Mouse (Mus musculus) Patski (cell line): ENCODE measurements at regions not wholly inside any gene's neighbourhood (a gene's known extent, or its start where the extent isn't known, plus 50 kb on each side); places are given as distances from the start of the nearest gene placed in this dataset.
"Not testable (repeated sequence)": the region's sequence is repeated elsewhere in the genome, so short reads cannot be mapped to it uniquely, and the experiment has no call there.

Experiments used
- ATAC-seq: fragments of 100-300 bp; one replicate; pipeline ENCODE4 v1.8.0; 2021
- CTCF ChIA-PET: fragments of 350-600 bp; sonication (Branson Sonifier 250); formaldehyde crosslinking; loops from one replicate; lab custom pipeline; 2022; ENCODE audit warnings: inconsistent platforms; lab: Charles Lee
- POLR2A ChIA-PET: fragments of 350-600 bp; sonication (Branson Sonifier 250); formaldehyde crosslinking; loops from one replicate; lab custom pipeline; 2022; ENCODE audit warnings: antibody characterized with exemption, inconsistent platforms; lab: Charles Lee
- DNase-seq: peaks from one replicate; pipeline ENCODE4 v3.0.0-alpha.2; 2011; ENCODE audit warnings: low read depth, low spot score
- H3K27me3 ChIP-seq: fragments of 371-371 bp; one replicate; pipeline ENCODE4 v1.5.1; 2021
- CTCF ChIP-seq: fragments of 100-300 bp; IDR thresholded peaks from one replicate; pipeline ENCODE4 v1.5.1; 2021
- in situ Hi-C: fragments of 300-500 bp; cut with MboI; formaldehyde crosslinking; loops from 3 replicates; pipeline ENCODE4 v1.11.1; 2018; ENCODE audit warnings: low pct_unique_long_range_greater_than_20kb, mixed read lengths

DNA sequence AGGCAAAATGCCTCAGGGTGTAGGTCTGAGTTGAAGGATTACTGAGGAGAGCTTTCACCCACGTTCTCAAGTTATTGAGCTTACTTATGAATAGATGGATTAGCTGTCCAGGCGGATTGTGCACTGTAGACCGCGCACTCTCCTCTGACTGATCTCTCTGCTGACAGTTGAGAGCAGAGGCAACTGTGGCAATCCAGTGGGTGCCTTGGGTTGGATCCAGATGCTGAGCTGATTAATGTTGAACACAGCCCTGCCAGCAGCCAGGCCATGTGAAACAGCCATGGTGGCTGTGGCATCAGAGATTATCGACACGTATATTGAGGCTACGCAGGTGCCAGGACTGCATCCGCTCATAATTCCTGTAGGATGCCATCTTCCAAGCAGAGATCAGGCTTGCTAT lies 53.6 kb downstream of the Gm10320 start:
- no peak for ATAC-seq
- in situ Hi-C loops, result no loop called here

DNA sequence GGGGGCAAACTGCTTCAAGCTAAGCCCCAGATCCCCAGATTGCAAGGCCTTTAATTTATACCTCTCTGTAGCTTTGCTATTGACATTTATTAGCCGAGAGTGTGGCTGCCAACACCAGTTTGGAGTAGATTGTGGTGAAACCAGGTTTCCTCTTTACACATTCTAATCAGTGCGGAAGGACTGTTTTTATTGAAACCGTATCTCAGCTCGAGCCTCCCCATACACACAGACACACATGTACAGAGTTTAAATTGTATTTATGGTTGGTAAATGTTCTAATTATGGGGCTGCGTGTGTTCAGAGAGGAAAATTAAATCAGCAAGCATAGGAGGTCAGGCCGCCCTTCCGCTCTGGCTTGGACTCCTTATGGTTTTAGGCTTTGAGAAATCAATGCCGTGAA lies 54.8 kb downstream of the Gm10320 start:
- DNase-seq, result no peak
- H3K27me3 ChIP-seq, result no peaks in the 10 kb centered on the region
- no peak for TF ChIP-seq CTCF
- in situ Hi-C loops, result no loop called here
- ChIA-PET POLR2A (no interaction called here), CTCF (no interaction called here)
- no peak for ATAC-seq

More for the DNA sequence above, 53.6 kb downstream of the Gm10320 start:
- no peaks in the 10 kb centered on the region for H3K27me3 ChIP-seq
- no peak for DNase-seq
- CTCF ChIA-PET, result no interaction called here
- POLR2A ChIA-PET, result no interaction called here
- no peak for TF ChIP-seq CTCF

DNA sequence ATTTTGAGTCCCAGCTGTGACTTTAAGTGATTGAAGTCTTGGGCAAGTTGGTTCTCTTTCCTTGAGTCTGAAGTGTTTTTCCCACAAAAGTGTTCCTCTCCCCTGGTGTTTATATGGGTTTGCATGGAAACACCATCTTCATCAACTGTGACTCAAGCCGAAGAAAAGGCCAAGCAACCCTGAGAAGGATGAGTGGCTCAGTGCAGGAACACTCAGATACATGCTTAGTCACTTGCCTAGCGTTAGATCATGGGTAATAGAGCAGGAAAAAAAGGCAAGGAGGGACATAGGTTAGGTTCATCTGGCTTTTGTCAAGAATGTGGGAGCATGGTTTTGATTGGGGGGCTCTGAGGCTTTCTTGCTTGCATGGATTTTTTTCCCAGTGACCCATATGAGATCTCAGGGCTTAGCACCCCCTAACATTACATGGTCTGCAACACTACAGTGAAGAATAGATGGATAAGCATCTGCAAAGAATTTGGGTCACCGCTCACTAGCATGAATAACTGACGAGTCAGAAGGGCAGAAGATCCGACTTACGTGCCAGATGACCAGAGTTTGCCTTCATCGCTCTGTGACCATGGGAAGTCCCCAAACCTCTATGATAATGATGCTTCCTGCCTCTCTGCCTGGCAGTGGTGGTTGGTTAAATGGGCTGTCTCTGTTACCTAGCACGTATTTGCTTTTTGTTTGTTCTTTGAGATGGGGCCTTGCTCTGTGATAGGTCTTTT lies 56.4 kb downstream of the Gm10320 start:
- peak; percentile 51 for ATAC-seq
- no peaks in the 10 kb centered on the region for H3K27me3 ChIP-seq
- no peak for DNase-seq
- no peak for TF ChIP-seq CTCF
- in situ Hi-C loops, result no loop called here
- CTCF ChIA-PET, result interaction anchor here (2.0 kb wide), 1 partner anchor 13 kb away, joined by 6 read pairs; no protein-coding TSS in a partner anchor
- POLR2A ChIA-PET, result no interaction called here

DNA sequence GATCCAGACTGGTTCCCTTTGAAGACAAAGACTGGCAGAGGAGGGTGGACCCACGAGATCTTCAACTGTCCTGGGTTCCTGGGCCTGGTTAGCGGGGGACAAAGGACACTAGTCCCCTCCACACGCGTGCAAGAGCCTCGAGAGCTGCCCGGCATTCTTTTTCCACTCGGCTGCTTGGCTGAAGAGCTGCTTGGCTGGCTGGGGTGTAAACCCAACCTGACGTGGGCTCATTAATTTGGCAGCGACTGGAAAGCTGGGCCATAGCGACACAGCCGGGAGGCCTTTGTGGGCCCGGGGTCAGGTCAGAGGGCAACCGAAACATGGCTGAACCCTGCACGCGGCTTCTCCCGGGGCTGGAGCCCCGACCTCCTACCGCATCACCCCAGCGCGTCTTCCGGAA lies 62.0 kb downstream of the Gm10320 start:
- ATAC-seq, result no peak
- in situ Hi-C loops, result no loop called here
- no peak for TF ChIP-seq CTCF
- DNase-seq, result no peak
- ChIA-PET CTCF (no interaction called here), POLR2A (no interaction called here)
- no peaks in the 10 kb centered on the region for H3K27me3 ChIP-seq

DNA sequence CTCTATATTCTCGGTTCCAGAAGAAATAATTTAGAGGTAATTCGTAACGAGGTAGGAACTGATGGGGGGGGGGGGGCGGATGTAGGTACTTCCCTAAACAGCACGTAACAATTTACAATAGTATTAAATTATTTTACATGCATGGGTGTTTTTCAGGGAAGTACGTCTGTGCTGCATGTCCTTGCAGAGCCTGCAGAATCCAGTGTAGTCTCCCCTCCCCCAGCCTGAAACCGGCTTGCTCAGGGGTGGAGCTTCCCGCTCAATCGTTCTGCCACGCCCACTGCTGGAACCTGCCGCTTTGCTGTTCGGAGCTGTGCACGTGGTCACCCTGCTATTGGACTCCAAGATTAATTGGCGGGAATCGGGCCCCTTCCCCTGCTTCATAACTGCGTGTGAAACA lies 64.1 kb downstream of the Gm10320 start:
- CTCF ChIA-PET, H3K27me3 ChIP-seq, ATAC-seq, in situ Hi-C loops, DNase-seq: not testable (repeated sequence)
- POLR2A ChIA-PET, result interaction anchor here (0.7 kb wide), 1 partner anchor 184 kb away, joined by 5 read pairs; no protein-coding TSS in a partner anchor

DNA sequence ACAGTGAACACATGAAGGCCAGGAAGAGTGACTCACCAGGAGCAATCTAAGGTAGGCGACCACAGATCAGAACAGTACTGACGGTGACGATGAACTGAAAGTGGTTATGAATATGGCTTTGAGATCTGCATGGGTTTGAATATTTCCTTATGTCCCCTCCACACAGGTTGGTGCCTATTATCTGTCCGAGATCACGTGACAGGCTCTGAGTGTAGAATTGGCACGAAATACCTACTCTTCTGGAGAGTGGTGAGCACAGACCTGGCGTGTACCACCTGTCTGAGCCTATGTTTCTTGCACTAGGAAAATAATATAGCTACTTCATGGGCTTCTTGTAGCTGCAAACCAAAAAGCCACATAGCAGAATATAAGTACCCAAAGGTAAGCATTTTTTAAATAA lies 66.8 kb downstream of the Gm10320 start:
- no peak for ATAC-seq
- TF ChIP-seq CTCF, result no peak
- no peak for DNase-seq
- POLR2A ChIA-PET, result no interaction called here
- in situ Hi-C loops, result no loop called here
- CTCF ChIA-PET, result interaction anchor here (1.2 kb wide), 1 partner anchor 9 kb away, joined by 3 read pairs; no protein-coding TSS in a partner anchor
- H3K27me3 ChIP-seq, result no peaks in the 10 kb centered on the region

DNA sequence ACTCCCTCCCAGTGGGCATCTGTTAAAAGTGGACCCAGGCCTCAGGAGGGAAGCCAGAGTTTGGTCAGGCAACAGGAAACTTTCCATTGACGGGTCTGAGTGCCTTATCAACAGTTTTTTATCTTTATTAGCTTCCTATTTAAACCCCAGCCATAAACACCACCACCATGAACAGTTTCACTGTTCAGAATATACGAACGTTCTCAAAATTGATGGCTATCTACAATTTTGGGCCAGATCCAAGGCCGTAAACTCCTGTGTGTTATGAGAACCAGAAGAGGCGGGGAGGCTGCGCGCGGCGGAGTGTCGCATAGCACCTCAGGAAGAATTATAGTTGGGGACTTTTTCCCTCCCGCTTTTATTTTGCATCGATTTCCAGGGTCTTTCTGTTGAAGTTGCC lies 67.8 kb downstream of the Gm10320 start:
- in situ Hi-C loops, result no loop called here
- DNase-seq, result no peak
- no peaks in the 10 kb centered on the region for H3K27me3 ChIP-seq
- ATAC-seq, result no peak
- no peak for TF ChIP-seq CTCF
- ChIA-PET CTCF (no interaction called here), POLR2A (no interaction called here)

DNA sequence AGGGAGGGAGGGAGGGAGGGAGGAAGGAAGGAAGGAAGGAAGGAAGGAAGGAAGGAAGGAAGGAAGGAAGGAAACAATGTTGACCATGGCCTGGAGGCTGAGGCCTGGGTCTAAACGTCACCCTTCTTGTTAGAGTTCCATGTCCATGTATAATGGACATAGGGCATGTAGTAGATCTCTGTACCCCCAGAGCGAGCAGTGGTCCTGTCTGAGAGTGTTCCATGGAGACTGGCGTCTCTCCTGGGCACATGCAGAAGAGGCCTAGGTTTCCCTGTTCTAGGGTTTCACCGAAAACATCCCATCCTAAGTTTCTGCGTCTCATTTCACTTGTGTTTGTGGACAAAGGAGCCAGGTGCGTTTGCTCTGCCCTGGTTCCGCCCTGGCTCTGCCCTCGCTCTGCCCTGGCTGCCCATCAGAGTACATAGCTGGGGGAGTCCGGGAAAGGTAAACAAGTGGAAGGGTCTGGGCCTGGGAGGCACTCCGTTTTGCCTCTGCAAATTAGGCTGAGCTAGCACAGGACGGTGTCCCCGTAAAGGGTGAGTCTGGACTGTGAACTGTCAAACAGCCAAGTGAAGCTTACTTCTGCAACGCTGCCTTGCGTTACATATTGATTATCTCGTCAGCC lies 66.5 kb downstream of the Foxd1 start:
- in situ Hi-C loops, result no loop called here

DNA sequence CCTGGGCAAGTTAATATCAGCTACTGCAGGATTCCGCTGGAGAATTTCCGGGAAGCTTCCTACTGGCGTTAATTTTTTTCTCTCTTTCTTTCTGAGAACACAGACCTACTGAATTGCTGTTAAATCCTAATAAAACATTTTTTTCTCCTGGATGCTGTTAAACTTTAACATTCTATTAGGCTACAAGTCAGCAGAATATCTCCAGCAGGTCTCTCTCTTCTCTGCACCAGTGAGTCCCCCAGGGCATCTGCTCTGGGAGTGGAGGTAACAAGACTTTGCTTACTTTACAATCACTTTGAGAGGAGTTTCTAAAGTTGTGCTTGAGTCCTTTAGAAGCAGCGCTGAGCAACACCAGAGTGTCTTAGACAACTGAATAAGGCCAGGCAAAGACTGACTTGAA lies 63.7 kb downstream of the Foxd1 start:
- in situ Hi-C loops, result no loop called here
- ChIA-PET CTCF (interaction anchor here (1.5 kb wide), 1 partner anchor 16 kb away, joined by 3 read pairs; no protein-coding TSS in a partner anchor), POLR2A (interaction anchor here (1.1 kb wide), 1 partner anchor 28 kb away, joined by 3 read pairs; no protein-coding TSS in a partner anchor)
- no peak for TF ChIP-seq CTCF
- H3K27me3 ChIP-seq, result no peaks in the 10 kb centered on the region
- ATAC-seq (no peak), DNase-seq (no peak)

More for the DNA sequence above, 66.5 kb downstream of the Foxd1 start:
- ChIA-PET POLR2A (no interaction called here), CTCF (no interaction called here)
- no peak for DNase-seq
- no peak for TF ChIP-seq CTCF
- H3K27me3 ChIP-seq, result no peaks in the 10 kb centered on the region
- ATAC-seq, result no peak

DNA sequence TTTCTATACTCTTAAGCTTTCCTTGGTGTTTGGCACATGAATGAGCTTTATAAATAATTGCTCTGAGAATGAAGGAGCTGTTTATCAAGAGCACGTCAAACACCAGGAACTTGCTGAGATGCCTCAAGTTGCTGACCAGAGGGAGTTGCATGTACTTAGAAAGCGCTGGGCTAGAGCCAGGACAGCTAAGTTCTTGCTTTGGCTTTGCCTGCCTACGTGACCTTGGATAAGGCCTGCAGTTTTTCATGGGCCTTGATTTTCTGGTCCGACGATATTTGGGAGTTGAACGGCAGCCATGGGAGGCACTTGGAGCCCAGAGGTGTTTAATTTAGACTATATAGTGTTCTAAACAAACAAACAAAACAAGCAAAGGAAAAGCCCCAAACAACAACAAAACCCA lies 62.4 kb downstream of the Foxd1 start:
- H3K27me3 ChIP-seq, result no peaks in the 10 kb centered on the region
- POLR2A ChIA-PET, result no interaction called here
- no peak for TF ChIP-seq CTCF
- ATAC-seq, result no peak
- DNase-seq, result no peak
- in situ Hi-C loops, result no loop called here
- CTCF ChIA-PET, result interaction anchor here (0.9 to 1.0 kb wide), 2 partner anchors 9 to 81 kb away, joined by 3 read pairs; no protein-coding TSS in a partner anchor

DNA sequence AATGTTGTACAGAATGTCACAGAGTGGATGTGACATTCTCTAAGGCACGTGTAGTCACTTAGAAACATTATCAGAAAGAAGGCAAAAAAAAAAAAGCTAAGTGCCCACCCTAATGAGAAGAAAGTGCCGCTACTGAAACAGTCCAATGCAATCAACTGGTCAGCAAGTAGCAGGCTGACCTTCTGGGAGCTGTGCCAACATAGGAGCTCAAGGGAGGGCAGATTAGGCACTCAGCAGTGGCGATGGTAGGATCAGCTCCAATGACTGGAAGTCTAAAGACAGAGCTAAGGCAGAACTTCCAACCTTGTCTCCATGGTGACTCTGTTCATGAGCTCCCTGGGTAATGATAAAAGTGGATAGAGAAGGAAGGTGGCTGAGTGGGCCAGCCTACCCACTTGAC lies 60.8 kb downstream of the Foxd1 start:
- in situ Hi-C loops, result no loop called here
- no peak for DNase-seq
- no peaks in the 10 kb centered on the region for H3K27me3 ChIP-seq
- ATAC-seq, result no peak
- CTCF ChIA-PET, result interaction anchor here (1.1 kb wide), 1 partner anchor 19 kb away, joined by 3 read pairs; no protein-coding TSS in a partner anchor
- no peak for TF ChIP-seq CTCF
- POLR2A ChIA-PET, result no interaction called here
